Mouse (Mus musculus) frontal cortex, adult (tissue): Measurements from ENCODE around the gene Lrrc4.

Source experiments
- ATAC-seq: cut with Nextera tagmentation; 2 replicates; pipeline ENCODE4 v1.9.2; 2017; ENCODE audit warnings: mild to moderate bottlenecking, moderate library complexity, mixed read lengths; ENCODE audit not compliant: low TSS enrichment

Lrrc4 gene

DNA sequence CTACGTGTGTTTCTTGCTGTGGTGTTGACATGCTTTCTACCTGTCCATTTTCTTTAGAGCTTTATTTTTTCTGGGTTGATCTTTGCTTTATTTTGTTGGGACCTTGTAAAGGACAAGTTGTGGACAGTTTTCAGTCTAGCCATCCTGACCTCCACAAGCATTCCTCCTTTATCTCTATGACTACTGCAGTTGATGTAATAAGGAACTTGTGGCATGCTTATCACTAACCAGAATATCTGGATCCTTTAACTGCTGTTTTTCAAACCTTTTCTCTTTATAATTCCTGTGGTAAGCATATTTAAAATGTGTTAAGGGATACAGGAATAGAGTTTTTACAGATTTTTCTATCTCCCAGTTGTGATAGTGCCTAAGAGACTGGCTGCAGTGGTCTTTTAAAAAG is 152.7 kb downstream of the Lrrc4 start:
- ATAC-seq = no peak

DNA sequence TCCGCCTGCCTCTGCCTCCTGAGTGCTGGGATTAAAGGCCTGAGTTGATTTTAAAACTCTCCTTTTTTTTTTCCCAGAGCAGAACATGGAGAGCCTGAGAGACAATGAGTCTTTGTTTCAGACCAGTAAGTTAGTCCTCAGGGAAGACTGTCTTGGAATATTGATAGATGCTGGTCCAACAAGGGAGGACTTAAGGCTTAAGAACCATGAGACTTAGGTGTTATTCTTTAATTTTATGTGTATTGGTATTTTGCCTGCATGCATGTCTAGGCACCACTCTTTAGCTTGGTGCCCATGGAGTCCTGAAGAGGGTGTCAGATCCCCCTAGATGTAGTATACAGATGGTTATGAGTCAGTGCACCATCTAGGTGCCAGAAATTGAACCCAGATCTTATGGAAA is 156.9 kb downstream of the Lrrc4 start:
- no peak for ATAC-seq

DNA sequence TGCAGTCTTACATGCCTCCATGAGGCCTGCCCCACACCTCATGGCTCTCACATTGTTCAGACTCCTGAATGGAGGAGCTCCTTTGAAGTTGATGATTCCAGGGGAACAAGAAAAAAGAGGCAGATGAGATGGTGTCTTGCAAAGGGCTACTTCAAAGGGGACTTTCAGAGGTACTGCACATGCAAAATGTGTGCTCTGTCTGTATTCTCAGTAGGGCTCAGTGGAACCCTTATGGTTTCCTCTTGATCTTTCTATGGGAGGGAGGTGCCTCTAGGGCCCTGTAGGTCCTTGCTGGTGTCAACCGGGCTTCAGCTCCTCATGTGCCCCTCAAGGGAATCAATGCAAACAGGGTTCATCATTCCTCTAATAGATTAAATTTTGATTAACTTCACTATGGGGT is 159.2 kb downstream of the Lrrc4 start:
- no peak for ATAC-seq

GRCm38 (mm10) chr6:28669251-28669650 is 162.3 kb downstream of the Lrrc4 start:
- ATAC-seq = peak; percentile 86

- ATAC-seq = no peak
Measured at GRCm38 (mm10) chr6:28667586-28667985, 164.0 kb downstream of the Lrrc4 start.

- ATAC-seq = no peak
Measured at GRCm38 (mm10) chr6:28664716-28665115, 166.8 kb downstream of the Lrrc4 start.

DNA sequence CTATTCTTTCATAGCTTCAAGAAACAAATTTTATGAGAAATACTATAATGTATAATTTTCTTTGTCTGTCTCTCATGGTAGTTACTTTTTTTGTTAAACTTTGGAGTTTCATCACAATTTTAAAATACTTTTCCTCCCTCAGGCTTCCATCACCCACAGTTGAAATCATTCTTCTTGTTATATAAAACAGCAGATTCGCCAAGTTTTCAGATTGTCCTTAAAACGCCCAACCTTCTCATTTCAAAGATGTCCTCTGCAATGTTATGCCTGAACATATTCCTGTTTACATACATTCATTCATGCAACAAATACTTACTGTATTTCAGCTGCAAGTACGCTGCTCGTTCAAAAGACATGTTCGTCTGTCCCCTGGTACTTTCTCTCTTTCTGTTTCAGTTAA is 167.9 kb downstream of the Lrrc4 start:
- ATAC-seq = peak; percentile 76

DNA sequence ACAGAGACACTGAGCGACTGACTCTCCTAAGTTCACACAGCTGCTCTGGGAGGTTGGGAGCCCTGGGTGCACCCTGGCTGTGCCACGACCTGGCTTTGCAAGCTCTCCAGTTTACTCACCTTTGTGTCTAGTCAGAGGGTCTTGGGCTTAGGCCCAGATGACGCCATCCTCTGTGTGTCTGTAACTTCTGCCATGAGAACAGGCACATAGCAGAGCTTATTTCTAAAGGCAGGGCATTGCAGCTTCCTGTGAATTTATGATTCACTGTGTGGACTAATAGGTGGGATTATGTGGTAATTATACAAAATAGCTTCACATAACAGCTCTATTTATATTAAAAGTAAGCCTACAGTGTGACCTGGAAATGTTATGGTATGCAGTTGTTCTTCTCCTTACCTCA is 168.5 kb downstream of the Lrrc4 start:
- no peak for ATAC-seq

- no peak for ATAC-seq
Measured at GRCm38 (mm10) chr6:28656511-28656910, 175.0 kb downstream of the Lrrc4 start.

- no peak for ATAC-seq
Measured at GRCm38 (mm10) chr6:28645231-28645630, 186.3 kb downstream of the Lrrc4 start.

DNA sequence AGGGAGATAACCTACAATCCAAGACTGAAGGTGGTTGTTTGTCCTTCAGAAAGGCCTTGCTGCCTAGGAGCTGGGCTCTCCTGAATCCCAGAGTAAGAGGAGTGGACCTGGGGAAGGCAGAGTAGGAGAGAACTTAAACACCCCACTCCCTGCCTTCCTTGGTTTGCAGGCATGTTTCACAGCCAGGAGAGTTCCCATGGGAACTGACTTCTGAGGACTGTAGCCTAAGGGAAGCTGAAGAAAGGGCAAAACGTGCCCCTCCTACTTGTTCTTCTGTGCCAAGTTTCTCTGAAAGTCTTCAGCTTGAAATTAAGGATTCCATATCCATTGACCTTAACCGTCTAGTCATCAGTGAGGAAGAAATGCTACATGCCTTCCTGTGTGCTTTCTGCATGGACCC is 188.6 kb downstream of the Lrrc4 start:
- ATAC-seq = peak; percentile 35

GRCm38 (mm10) chr6:28640088-28640487 is 191.5 kb downstream of the Lrrc4 start:
- peak; percentile 62; the same call in 1 of the 2 replicates for ATAC-seq

- ATAC-seq = no peak
Measured at GRCm38 (mm10) chr6:28635531-28636348, 195.8 kb downstream of the Lrrc4 start.

DNA sequence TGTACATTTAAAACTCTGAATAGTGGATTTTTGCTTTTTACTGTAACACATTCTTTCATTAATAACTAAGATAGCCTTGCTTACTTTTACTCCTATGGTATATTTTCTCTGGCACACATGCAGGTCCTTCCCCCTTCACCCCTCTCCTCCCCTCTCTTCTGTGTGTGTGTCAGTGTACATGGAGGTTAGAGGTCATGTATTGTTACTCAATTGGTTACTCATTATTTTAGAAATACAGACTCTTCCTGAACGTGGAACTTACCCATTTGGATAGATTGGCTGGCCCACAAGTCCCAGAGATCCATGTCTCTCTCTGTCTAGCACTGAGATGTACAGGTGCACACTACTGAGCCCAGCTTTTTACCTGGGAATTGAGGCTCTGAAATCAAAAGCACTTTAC is 196.5 kb downstream of the Lrrc4 start:
- ATAC-seq = no peak

DNA sequence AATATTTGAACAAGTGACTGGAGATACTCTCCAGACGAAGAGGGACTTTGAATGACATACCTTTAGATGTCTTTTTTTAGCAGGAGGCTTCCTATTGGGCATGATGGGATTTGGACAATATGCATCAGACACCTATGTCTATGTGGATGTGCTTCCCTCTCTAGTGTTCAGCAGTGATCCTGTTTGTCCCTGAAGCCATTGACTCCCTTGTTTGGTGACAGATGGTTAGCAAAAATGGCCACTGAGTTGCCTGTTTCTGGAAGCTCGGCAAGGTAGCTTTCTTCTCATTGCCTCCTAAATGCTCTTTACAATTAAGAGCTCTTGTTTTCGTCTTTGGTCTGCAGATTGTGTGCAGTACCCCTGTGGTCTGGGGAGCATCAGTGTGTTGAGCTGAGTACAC is 197.9 kb downstream of the Lrrc4 start:
- ATAC-seq = no peak

GRCm38 (mm10) chr6:28633120-28633519 is 198.4 kb downstream of the Lrrc4 start:
- ATAC-seq = no peak

DNA sequence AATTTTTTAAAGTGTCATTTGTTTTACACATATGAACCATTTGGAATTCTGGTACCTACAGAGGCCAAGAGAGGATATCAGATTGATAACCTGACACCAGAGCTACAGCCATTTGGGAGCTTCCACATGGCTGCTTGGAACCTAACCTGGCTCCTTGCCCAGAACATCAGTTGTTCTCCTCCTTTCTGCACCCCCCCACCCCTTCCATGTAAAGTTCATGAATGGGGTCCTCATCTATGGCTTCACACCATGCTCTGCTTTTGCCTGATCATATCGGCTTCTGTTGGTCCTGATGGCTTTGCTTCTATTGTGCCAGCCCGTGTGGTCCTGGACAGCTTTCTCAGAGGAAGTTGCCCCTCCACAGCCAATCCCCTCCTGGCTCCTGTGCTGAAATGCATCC is 200.6 kb downstream of the Lrrc4 start:
- no peak for ATAC-seq

DNA sequence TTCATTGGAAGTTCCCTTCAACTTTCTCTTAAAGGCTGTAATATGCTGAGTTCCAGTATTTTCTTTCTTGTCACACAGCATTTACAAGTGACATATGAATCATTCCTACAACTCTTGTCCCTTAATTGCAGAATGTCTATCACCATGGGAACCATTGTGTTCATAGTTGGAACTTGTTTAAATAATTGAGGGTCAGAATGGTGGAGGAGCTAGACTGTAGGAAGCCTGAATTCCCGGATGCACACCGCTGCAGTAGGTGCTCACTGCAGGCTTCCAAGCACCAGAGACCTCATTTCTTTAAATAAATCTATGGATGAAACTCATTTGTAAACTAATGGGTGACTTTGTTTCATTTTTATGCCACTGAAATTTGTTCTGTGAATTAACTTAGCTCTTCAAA is 201.7 kb downstream of the Lrrc4 start:
- ATAC-seq = peak; percentile 21

GRCm38 (mm10) chr6:28628408-28628807 is 203.1 kb downstream of the Lrrc4 start:
- ATAC-seq = no peak

- no peak for ATAC-seq
Measured at GRCm38 (mm10) chr6:28622963-28623362, 208.6 kb downstream of the Lrrc4 start.

DNA sequence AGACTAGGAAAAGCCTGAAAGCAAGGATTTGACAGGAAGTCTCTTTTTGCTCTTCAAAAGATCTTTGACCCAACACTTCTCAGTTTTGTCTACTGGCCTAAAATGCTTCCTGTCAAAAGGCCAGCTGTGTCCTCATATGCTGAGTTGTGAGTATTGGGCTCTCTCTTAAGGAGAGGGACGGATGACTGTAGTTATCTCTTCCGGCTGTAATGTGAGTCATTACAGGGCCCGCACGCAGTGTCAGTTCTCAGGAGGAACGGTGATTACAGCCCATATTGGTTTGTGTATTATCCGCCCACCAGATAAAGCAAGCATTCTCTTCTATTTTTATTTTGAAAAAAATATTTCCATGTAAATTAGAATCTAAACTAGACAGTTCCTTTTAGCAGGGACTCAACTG is 209.0 kb downstream of the Lrrc4 start:
- no peak for ATAC-seq

DNA sequence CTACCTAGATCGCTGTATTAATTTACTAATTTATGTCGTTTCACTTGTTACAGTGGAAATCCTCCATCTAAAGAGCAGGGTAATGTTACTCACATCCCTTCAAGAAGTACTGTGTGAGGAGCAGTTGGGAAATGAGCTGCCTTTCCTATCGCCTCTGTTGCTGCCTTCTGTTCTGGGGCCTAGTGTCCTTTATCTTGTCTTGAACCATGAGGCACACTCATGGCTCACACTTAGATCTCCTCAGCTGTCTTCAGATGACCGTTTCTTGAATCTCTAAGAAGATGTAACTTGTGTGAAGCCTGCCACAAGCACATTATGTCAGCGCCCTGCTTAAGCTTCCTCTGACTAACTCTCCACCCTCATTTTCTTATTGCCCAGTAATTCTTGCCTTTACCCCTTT is 209.6 kb downstream of the Lrrc4 start:
- no peak for ATAC-seq

GRCm38 (mm10) chr6:28621431-28621830 is 210.1 kb downstream of the Lrrc4 start:
- ATAC-seq = no peak

DNA sequence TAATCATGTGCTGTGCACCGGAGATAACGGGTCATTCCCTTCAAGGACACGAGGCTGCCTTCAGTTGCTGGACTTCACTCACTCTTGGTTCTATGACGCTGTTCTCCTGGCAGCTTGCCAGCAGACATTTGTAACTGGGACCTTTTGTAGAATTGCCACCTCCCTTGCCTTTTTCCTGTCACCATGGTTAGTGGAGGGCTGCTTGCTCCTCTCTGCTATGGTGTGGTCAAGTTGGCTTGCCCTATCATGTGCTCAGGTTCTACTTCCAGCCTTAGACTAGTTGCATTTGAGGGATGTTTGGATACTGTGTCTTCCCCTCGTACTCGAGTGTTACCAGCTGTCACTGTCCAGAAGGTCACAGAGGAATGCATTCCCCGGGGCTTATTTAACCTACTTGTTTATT is 212.8 kb downstream of the Lrrc4 start:
- no peak; the same call in 1 of the 2 replicates for ATAC-seq
